Mouse (Mus musculus): ENCODE measurements around the gene Tox4.
A peak's percentile ranks its signal among the peaks of the same experiment; 100 is the strongest.

GRCm38 (mm10) chr14:52325890-52326289, 46.9 kb downstream of the Tox4 start:
- TF ChIP-seq CTCF (IDR thresholded peaks at IDR 0.05; ENCODE audit: low read depth) (peak; percentile 25), EP300 (IDR thresholded peaks at IDR 0.05; ENCODE audit: low read depth) (no peak)
